Mouse (Mus musculus): ENCODE results near the gene Slmap.
"Not testable (repeated sequence)": the region's sequence is repeated elsewhere in the genome, so short reads cannot be mapped to it uniquely, and the experiment has no call there.

Slmap gene

GRCm38 (mm10) chr14:26534757-26535479 lies at the start of gene Slmap:
TSS of gene Slmap (minus strand) at chr14:26534931.
- DNase-seq (ENCODE audit: low spot score): peak; percentile 99

DNA sequence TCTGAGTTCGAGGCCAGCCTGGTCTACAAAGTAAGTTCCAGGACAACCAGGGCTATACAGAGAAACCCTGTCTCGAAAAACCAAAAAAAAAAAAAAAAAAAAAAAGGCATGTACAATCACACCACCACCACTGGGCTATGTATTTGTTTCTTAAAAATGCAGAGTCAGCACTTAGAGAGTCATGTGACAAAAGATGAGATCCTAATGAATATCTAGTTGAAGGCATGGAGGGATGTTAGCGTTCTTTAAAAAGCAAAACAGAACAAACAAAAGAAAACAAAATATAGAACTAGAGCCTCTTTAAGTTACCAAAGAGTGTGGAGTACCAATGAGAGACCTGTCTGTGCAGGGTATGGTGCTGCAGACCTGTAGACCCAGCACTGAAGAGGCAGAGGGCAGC lies 48.9 kb upstream of the Slmap start:
- DNase-seq (ENCODE audit: low spot score): no peak

GRCm38 (mm10) chr14:26579346-26580343 lies 44.9 kb upstream of the Slmap start:
- DNase-seq (ENCODE audit: low spot score): peak; percentile 87

GRCm38 (mm10) chr14:26578791-26579191 lies 44.1 kb upstream of the Slmap start:
- DNase-seq (ENCODE audit: low spot score): no peak

GRCm38 (mm10) chr14:26576255-26576780 lies 41.6 kb upstream of the Slmap start:
- DNase-seq (ENCODE audit: low spot score): no peak

DNA sequence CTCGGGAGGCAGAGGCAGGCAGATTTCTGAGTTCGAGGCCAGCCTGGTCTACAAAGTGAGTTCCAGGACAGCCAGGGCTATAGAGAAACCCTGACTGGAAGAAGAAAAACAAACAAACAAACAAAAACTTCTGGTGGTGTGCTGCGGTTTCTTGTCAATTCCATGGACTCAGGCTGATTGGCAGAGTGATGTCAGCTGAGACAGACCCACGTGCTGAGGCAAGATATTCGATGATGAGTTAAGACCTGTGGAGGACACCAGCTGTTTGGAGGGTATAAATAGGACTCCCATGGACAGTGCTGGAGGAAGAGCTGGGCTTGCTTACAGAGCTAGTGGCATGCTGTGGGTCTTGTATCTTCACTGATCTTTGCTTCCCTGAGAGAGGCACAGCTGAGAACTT lies 38.8 kb upstream of the Slmap start, which contains the start of gene Dennd6a:
Dennd6a (plus strand) TSS at position 301 of the 400 bp plus-strand sequence.
- DNase-seq (ENCODE audit: low spot score): not testable (repeated sequence)

GRCm38 (mm10) chr14:26571951-26572675 lies 37.4 kb upstream of the Slmap start:
- no peak for DNase-seq (ENCODE audit: low spot score)

GRCm38 (mm10) chr14:26569880-26570279 lies 35.1 kb upstream of the Slmap start:
- peak; percentile 15 for DNase-seq (ENCODE audit: low spot score)

GRCm38 (mm10) chr14:26562247-26562646 lies 27.5 kb upstream of the Slmap start:
- no peak for DNase-seq (ENCODE audit: low spot score)

DNA sequence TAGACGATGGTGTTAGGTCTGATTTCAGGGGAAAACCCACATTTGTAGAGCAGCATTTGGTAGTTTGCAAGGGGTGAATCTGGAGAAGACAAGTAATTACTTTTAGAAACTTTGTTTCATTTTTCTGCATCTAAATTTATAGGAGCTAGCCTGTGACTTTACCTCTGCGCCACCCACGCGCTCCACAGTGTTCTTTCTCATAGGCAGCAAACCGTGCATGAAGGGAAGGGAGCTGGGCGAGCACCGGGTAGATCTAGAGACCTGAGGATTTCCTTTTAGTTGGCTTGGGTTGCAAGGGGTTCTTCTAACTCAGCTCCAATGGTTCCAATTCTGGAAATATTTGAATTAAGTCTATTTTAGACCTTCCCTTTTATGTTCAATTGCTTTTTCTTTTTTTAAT lies 23.8 kb upstream of the Slmap start:
- DNase-seq (ENCODE audit: low spot score): no peak

GRCm38 (mm10) chr14:26557581-26557980 lies 22.9 kb upstream of the Slmap start:
- DNase-seq (ENCODE audit: low spot score): no peak

DNA sequence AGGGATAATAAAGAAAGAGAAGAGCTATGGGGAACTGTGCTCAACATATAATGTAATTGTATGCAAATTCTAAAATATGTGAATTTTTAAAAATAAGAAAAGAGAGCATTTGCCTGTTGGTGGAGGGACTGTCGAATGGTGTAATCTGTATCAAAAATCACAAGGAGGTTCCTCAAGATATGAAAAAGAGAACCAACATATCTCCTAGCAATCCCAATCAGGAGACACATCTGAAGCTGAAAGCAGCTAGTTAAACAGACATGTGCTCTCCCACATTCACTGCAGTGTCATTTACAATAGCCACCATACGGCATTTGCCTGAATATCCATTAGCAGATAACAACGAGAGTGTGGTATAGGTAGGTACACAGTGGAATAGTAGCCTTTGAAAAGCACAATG lies 18.1 kb upstream of the Slmap start:
- DNase-seq (ENCODE audit: low spot score): no peak

DNA sequence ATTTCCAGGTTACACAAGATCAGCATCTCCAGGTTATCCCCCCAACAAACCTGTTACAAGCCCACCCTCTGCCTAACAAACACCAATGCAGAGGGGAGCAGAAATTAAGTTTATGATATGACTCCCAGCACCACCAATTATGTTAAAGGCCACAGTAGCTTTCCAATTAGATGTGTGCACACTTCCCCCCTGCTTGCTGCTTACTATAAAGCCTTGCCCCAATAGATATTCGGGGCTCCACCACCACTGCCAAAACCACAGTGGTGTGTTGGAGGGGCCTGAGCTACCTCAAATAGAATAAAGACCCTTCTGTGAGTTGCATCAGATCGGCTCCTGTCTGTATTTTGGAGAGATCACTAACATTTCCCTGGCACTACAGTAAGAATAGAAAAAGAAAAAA lies 17.7 kb upstream of the Slmap start:
- DNase-seq (ENCODE audit: low spot score): no peak

DNA sequence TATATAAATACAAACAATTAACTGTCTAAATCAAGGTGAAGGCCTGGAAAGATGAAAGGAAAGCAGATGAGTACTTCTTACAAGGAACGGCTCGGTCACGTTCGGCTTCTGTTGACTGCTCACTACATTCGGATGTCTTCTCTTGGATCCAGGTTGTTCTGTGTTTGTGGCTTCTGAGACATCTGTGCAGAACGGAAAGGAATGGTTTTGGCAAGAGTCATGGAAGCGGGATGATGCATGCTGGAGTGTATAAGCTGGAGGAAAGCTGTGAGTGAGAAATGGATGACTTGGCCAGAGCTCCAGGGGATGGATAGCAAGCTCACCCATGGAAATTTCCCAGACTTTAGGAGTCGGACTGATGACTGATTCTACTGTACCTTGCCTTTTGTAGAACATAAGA lies 16.0 kb upstream of the Slmap start:
- no peak for DNase-seq (ENCODE audit: low spot score)

DNA sequence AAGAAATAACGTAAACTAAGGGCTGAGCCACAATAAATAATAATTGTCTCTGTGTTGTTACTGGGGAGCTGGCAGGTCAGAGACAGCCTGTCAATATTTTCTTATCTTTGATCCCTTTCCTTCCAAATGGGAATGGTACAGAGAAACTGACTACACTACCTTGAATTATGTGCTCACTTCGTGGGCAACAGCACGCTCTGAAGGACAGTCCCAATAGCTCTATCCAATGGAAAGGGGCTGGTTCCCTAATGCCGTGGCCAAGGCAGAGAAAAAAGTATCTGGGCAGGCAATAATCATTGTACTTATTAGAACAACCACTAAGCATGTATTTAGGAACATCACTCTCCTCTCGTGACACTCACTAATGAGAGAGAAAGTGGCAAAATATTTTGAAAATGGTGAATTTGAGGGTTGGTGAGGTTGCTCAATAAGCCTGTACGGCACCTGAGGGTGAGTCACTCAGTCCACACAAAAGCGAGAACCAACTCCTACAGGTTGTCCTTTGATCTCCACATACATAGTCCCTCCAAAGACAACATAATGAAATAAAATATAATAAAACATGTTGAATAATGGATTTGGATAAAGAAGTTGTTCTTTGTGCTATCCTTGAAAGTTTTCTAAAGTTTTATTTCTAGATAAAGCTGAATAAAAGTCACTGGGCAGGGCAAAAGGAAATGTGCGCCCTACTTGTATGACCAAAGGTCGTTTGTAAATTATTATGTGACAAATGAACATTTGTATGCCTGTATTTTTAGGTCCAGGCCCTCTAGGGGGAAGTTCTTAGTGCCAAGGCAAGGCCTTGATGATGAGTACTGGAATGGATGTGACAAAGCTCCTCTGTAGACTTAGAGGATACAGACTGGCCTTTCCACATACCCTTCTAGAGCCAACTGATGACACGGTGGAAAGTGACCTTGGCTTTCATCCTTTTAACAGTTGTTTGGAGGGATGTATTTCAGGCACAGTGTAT lies 13.1 kb upstream of the Slmap start:
- DNase-seq (ENCODE audit: low spot score): no peak

GRCm38 (mm10) chr14:26542136-26542535 lies 7.4 kb upstream of the Slmap start:
- DNase-seq (ENCODE audit: low spot score): no peak

GRCm38 (mm10) chr14:26540577-26540976 lies 5.8 kb upstream of the Slmap start:
- DNase-seq (ENCODE audit: low spot score): no peak

DNA sequence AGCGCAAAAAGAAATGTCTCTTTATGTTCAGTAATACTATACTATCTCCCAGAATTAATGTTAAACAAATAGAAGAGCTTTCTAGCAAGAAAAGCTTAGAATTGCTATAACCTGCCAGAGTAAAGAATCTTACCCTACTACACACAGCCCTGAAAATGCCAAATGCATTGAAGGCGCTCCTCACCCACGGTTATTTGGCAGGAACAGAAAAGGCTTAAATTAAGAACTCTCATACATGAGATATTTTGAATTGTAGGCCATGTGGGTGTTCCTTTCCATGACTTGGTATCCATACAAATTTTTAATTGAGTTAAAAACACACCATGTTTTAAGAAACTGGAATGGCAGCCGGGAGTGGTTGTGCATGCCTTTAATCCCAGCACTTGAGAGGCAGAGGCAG lies 4.5 kb upstream of the Slmap start:
- no peak for DNase-seq (ENCODE audit: low spot score)

GRCm38 (mm10) chr14:26533821-26534756 lies 642 bp downstream of the Slmap start:
- DNase-seq (ENCODE audit: low spot score): peak; percentile 21

DNA sequence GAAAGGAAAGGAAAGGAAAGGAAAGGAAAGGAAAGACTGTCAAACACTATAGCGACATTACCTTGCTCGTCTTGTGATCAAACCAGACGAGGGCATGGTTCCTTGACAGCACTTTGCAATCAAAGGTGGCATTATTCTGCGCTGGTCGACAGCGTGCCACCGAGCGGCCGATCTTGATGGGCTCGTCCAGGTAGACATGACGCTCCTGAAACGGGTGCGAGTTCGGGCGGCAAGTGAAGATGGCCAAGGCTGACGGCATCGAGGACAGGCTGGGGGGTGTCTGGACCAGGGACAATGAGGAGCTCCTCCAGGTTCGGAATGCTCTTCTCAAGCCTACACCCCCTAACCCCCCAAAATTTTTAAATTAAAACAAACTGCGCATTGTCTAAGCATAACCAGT lies 1.5 kb downstream of the Slmap start:
- no peak for DNase-seq (ENCODE audit: low spot score)

All from layer of hippocampus, adult 11-12 months (tissue).